Mouse (Mus musculus) kidney, adult 9 months (tissue): ENCODE measurements at regions not wholly inside any gene's neighbourhood (a gene's known extent, or its start where the extent isn't known, plus 50 kb on each side); places are given as distances from the start of the nearest gene placed in this dataset.
A peak's percentile ranks its signal among the peaks of the same experiment; 100 is the strongest.

Source experiments
- DNase-seq: peaks from one replicate; pipeline ENCODE4 v3.0.0; 2022

DNA sequence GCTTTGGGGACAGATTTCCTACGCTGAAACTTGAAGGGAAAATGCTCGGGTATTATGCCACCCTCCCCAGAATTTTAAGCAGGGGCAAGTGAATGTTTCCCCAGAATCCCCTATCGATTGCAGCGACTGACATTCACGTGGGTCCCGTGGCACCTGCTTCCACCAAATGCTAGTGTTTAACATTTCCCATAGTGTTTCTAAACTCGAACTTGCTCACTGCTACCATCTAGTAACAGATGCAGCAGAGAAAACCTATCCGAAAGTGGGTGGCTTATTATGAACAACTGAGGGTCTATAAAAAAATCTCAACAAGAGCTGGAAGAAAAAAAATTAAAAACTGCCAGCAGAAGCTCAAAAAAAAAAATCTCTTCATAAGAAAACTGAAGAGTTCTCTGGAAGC is 284.2 kb downstream of the Rnf144a start:
- no peak for DNase-seq

DNA sequence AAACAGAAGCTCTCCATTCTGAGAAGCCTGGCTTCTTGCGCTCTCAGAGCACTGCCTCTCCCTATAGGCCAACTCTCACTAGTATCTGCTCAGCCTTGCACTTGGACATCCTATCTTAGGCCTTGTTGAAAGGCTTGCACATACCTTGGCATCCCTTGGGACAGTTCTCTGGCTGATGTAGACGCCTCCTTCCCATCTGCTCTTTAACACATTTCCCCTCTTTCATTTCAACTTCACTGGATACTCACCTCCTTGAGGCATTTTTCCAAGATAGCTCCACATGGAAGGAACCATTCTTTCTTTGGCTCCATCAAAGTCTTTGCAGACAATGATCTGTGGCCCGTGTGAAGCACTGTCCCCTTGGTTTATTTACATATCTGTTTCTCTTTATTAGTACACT is 285.0 kb downstream of the Rnf144a start:
- DNase-seq, result no peak

DNA sequence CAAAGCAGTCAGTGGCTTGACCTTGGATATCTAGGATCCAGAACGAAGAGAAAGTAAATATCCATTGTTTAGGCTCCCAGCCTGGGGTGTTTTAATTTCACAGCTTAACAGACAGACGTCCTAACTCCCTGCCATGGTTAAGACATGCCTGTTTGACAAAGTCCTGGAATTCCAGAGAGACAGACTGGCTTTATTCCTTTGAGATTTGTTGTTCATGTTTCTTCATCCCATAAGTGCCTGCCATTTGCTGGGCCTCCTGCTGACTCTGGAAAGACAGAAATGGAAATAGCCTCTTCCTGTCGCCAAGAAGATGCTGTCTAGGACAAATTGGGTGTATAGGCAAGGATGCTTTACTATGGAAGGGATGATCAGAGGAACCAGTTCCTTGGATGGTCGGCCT is 285.5 kb downstream of the Rnf144a start:
- no peak for DNase-seq

DNA sequence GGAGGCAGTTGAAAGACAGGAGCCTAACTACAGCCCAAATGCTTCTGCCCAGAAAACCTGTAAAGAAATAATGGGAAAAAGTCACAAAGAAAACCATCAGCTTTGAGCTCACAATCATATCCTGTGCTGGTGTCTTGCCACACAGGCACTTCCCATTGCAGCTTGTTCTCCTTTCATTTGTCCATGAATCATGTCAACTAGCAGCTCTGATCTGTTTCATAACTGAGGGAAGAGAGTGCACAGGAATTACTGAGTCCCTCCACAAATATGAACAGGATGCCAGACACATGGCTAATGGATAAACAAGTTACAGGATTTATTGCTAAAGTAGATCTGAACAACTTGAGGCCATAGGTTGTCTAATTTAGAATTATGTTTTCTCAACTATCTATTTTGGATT is 286.2 kb downstream of the Rnf144a start:
- DNase-seq, result no peak

DNA sequence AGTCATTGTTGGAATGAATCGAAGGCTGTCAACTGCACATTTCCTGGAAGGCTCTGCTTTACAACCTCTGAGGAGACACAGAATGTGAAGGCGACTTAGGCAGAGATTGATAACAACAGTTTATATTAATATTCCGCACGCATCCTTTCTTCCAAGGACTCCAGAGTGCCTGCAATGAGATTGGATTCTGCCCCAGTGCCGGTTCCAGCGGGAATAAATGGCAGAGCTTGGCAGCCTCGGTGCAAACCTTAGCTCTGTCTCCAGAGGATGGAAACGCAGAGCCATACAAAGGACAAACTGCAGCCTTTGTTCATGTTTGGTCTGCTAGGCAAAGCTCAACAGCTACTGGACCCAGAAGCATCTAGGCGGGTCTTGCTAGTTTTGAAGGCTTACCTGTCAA is 288.8 kb downstream of the Rnf144a start:
- DNase-seq, result no peak

DNA sequence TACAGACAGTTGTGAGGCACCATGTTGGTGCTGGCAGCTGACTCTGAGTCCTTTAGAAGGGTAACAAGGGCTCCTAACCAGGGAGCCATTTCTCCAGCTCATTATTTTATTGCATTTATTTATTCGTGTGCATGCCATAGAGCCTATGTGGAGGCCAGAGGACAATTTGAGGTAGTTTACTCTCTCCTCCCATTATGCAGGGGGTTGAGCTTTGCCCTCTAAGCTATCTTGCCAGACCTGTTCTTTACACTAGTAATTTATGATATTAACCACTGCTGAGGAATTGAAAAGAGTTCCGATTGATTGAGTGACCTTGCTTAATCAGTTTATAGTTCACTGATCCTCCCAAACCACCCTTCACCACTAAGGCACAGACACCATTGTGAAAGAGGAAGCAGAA is 290.8 kb downstream of the Rnf144a start:
- DNase-seq, result no peak

DNA sequence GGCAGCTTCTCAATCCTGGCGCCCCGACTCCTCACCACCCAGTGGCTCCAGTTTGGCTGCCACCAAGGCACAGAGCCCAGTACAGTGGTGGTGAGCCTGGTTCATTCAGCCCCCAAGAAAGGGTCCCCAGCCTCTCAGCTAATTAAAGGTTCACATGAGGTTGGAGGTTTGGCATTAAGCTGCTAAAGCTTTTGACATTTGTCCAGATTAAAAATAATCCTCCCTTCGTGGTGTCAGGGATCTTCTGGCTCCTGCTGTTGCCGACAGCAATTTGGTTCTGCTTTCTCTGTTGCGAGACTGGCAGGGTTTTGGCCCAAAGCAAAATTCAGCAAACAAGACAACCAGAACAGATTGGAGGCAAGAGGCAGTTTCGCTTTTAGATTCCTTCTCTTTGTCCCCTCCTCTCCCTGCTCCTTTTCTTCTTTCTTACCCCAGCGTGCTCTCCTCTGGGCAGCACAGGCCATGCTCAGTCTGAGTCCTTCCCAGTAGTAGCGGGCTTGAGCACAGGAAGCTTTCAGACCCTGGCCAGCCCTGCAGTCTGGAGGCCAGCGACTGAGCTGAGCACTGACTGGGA is 299.6 kb downstream of the Rnf144a start:
- no peak for DNase-seq

DNA sequence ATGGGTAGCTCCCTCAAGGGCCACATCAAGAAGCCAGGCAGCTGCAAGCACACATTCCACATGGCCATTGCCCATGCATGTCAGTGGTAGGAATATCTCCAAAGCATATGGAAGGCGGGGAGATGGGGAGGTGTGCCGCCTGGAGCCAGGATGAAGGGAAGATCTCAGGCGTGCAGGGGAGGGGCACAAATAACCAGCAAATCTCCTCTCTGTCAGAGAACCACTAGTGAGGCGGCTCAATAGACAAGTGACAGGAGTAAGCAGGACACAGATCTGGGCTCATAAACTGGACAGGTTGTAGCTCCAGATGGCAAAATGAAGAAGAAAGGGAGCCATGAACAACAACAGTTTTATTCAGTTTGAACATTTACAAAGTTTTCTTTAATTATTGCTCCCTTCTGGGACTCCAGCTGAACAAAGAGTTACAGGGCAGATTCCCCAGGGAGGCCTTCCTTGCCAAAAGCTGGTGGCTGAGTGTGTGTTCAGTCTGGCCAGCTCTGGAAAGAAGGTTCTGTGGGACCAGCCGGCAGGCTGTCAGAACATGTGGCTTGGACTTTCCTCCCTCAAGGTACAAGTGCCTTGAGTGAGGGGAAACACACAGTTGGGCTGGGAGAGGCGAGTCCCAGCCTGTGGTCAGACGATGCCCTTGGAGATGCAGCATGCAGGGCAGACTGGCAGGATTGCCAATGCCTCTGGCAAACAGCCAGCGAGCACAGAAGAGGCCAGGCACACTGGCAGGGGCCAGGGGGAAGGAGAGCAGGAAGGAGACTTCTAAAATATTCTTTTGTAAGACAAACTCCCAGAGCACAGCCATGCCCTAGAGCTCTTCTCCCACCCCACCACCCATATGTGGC is 302.7 kb downstream of the Rnf144a start:
- DNase-seq, result peak; percentile 62

DNA sequence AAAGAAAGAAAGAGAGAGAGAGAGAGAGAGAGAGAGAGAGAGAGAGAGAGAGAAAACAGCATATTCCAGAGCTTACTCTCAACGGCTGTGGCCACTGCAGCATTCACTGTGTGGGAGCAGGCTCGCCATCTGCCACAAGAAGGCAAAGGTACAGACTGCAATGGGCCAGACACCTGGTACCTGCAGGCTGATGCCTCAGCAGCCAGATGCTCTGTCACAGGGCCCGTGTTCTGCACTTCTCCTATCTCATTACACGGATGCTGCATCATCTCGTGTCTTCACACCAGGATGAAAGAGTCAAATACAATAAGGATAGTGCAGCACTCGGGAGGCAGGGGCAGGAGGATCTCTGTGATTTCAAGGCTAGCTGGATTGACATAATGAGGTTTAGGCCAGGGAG is 305.2 kb downstream of the Rnf144a start:
- DNase-seq, result no peak

DNA sequence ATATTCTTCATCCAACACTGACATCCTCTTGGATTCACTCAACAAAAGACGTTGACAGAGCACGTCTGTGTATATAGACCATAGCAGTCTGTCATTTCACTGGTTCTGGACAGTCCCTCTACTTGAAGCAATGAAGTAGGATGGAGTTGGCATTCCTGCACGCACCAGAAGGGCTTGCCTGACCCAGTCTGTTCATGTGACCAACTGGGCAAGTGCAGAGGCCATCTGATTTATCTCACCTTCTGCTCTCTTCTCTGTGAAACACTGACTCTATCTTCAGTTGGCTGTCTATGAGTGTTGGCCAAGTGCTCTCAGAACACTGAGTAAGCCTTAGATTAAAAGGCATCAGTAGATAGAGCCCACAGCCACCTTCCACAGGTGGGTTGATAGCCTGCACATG is 310.7 kb downstream of the Rnf144a start:
- DNase-seq, result no peak

DNA sequence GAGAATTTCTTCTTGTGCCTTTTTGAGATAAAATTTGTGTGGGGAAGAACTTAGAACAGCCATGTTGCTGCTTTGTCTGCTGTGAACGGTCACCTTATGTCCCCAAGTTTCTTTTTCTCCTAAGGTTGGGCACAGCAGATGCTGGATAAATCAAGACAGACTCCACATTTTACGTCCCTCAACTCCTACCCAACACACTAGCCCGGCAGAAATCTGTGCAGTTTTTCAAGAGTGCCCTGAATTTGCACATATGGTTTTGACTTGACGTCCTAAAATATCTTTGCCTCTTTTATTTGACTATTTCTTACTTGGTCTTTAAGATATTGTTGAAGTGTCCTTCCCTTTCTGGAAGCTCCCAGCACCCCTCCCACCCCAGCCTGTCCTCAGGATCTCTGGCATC is 312.7 kb downstream of the Rnf144a start:
- DNase-seq, result no peak

DNA sequence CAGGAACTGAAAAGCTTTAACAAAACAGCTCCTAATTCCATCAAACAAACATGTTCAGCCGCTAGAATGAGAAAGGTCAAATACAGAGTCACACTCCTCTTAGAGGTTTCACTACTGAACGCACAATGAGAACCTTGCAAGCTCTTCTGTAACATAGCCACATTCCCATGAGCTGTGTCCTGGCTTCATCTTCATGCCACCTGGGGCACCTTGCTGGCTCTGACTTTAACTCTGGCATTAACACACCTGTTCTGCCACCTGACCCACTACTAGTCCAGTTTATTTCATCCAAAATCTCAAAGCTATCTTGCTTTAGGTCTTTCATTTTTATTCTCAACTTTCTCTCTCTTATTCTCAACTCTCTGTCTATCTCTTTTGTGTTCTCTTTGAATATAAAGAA is 314.9 kb downstream of the Rnf144a start:
- no peak for DNase-seq

DNA sequence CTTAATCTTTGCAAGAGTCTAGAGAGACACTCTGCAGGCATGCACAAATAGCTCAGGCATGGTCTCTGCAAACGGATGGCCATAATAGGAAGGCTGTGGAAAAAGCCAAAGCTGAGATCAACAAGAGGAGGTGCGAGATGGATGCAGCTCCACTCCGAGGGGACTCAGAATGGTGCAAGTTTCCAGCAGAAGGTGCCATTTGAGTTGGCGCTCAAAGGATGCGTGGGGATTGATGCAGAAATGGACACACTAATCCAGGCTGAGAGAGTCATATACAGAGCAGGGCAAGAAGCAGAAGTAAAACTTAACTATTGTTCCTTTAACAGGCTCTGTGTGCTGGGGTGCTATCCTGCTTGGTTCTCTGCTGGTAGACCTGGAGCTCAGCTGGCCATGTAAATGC is 315.9 kb downstream of the Rnf144a start:
- no peak for DNase-seq

DNA sequence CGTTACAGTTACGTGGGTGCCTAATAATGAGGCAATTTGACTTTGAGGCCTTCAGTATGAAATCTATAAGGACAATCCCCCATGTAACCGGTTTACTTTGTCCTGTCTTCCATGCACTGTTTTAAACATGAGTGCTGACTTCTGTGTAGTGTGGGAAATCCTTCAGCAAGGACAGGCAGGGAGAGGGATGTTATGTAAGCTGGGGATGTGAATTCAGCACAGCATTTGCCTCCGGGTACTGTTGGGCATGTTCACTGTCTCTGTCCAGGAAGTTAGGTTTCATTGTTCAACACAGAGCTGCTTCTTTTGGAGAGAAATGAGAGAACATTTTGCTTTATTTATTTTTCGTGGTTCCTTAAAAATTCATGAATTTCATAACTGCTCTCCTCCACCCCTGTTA is 322.7 kb downstream of the Rnf144a start:
- DNase-seq, result no peak

DNA sequence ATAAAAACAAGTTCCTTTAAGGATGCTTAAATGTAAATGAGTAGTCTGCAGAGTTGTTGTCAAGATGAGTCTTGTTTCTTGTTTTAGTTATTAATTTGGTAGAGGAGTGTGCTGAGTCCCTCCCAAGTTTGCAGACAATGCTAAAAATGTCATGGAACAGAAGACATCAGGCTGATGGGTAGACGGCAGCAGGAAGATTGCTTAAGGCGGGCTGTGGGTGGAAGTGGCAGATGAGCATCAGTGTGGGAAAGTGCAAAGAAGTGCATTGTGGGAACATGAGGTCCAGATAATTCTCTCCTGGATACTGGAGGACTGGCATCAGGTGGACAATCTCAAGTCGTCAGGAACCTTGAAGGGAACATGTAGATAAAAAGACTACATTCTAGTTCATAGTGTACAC is 323.2 kb downstream of the Rnf144a start:
- DNase-seq, result no peak

DNA sequence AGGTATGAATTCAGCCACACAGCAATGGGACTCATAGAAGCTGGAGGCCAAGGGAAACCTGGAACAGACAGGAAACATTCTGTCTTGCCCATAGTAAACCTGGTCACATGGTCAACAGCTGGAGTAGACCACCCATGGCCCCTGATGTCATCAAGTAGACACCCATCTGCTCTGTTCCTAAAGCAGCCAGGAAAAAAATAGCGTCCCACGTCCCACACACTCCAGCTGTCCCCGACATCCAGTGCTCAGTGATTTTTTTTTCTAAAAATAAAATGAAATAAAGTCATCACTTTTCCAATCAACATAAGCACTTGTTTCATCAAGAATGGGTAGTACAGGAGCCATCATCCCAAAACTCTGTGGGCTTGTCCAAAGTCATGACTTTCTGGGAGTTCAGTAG is 326.7 kb downstream of the Rnf144a start:
- DNase-seq, result no peak

DNA sequence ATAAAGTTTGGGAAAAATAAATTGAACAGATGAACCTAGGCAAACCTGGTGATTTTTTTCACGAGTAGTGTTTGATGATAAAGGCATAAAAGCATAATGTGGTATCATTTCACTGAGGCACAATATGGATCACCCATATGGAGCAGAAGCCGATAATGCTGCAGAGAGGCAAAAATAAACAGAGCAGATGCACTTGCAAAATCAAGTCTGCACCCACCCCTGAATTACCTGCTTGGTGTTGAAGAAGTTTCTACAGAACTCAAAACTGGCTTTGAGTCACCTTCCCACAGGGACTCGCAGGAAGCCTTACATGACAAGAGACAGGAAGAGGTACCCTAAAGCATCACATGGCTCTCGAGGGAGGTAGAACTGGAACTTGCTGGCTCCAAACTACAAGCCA is 328.1 kb downstream of the Rnf144a start:
- DNase-seq, result no peak

DNA sequence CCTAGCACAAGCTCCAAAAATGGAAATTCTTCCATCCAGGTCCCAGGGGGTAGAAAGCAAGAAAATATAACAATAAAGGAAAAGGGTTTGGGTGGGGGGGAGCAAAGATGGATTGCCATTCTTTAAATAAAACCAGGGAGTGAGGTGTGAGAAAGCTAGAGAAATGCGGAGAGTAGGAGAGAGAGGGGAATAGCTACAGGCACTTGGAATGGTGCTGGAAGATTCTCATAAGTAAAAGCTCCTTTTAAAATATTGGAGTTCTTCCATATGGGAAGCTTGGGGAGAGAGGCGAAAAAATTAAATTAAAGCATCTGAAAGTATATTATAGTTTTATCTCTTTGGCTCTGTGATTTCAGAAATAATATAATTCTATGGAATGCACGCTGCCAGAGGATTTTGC is 328.6 kb downstream of the Rnf144a start:
- no peak for DNase-seq

DNA sequence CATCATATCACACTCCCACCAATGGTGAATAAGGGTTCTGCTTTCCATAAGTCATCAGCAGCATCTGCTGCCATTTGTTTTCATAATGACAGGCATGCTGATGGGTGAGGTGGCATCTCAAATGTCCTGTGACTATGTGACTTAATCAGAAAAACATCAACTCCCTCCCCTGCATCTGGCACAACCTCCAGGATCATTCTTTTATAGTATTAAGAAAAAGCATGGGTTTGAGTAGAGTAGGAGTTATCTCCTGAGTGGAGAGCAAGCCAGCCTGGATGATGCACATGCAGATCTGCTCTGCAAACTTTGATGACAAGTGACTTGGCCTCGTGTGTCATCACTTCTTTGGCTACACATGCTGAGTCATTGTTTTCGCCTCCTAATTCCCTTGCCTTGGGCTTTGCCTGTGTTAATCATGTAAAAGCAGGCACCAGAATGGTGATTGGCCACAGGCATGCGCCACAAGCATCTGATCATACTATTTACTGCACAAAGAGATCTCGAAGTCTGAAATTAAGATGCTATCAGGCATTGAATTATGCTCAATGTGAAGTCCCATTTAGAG is 335.9 kb downstream of the Rnf144a start:
- DNase-seq, result no peak

DNA sequence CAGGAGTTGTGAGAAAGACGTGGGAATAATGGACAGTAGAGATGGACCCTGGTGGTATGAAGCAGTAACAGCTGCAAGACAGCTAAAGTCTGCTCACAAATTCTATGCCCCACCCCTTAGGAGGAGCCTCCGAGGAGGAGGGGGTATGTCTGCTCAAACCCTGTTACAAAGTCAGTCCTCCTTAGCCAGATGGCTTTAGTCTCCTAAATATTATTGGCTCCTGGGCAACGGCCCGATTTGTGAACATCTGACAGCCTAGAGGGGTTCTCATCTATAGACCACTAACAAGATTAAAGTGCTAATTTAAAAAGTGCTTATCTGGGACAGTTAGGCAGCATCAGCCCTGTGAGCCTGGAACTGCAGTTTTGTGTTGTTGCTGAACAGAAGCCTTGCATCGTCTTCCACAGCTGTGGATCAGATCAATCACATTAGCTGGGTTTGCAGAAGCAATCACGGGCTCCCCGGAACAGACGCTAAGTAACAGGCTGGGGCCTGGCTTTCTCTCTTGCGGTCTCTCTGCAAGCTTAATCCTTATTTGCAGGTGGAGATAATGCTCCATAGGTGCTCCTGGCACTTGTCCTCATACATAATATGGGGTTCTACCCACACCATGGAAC is 339.3 kb downstream of the Rnf144a start:
- DNase-seq, result no peak

DNA sequence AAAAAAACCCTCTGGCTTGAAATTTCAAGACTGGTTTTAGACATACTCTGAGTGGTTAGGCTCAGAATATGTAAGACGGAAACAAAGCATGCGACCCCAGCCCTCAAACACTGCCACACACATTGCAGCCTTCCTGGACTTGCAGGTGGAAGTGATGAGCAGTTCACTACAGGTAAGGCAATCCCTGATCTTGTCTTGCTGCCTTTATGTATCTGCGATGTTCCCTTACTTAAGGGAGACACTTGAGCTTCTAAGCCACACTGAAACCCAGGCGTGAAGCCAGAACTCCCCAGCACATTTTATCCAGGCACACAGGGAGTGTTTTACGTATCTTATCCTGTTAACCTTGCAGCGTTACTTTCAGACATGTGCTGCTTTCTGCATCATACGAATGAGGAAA is 342.9 kb downstream of the Rnf144a start:
- no peak for DNase-seq

DNA sequence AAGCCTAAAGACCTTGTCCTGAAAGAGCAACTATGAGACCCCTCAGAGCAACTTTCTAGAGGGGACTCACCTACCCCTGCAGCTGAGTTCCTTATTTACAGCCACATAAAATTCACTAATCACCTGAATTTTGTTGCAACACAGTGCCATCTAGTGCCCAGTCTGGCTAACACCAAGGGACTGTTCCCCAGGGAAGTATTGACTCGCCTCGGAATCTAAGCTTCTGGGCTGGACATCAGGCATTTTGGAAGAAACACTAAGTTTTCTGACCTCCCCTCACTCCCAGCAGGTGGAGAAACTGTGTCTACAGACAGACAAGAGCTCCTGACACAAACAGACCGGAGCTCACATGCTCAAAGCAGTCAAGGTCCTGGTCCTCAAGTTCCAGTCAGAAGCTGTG is 343.4 kb downstream of the Rnf144a start:
- DNase-seq, result peak; percentile 71

DNA sequence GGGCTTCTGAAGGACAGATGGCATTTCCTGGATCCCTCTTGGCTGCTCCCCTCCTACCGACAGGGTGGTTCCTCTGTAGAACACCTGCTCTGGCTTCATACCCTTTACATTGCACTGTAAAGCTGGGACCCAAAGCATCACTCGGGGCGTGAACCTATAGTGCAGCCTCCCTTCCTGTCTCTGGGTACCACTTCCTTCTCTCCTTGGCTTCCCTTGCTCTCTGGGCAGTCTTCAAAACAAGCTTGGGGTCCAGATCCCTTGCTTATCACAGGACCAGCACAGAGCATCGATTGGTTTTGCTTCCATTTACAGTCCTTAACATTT is 346.4 kb downstream of the Rnf144a start:
- no peak for DNase-seq
